Mouse (Mus musculus) G1E (cell line): ENCODE data around the gene Rarg.

ENCODE experiments used
- CTCF ChIP-seq: IDR thresholded peaks from 2 replicates; pipeline ENCODE4 v1.5.1; 2012; ENCODE audit warnings: low read depth, low read length, inconsistent platforms, mixed read lengths
- GATA1 ChIP-seq: IDR thresholded peaks from 2 replicates; pipeline ENCODE4 v1.6.1; 2012; ENCODE audit warnings: borderline replicate concordance, low read length, inconsistent platforms, mixed read lengths
- POLR2AphosphoS5 ChIP-seq: IDR thresholded peaks from 2 replicates; pipeline ENCODE4 v1.6.1; 2012; ENCODE audit warnings: low read depth, low read length, inconsistent platforms; ENCODE audit not compliant: insufficient replicate concordance
- TAL1 ChIP-seq: conservative IDR thresholded peaks from 2 replicates; pipeline ENCODE4 v1.6.1; 2012; ENCODE audit warnings: low read depth, low read length, inconsistent platforms, mixed read lengths

DNA sequence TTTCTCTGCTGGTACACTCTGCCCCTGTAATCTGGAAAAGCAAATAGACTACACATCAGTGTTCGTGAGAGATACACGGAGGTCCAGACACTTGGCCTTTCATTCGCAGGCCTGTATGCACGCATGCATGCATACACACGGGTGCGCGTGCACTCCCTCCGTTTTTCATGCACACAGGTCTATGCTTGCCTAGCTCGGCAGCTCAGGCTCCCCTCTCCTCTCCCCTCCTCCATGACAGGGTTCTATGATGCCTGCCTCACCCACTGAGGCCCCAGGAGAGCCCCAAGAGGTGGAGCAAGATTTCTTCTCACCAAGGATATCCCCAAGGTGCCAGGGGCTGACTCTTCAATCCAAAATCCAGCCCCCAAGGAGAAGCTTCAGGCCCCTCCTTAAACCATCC, 7.3 kb downstream of the Rarg start:
- TF ChIP-seq CTCF, result no peak
- TF ChIP-seq GATA1, result no peak
- TF ChIP-seq TAL1, result no peak
- no peak for TF ChIP-seq POLR2AphosphoS5
